Mouse (Mus musculus) heart, adult 2 months (tissue): ENCODE results near the gene Insr.

Experiments used
- CTCF ChIP-seq: fragments of 200-600 bp; IDR thresholded peaks from 2 replicates; pipeline ENCODE4 v1.8.1; 2022; ENCODE audit warnings: antibody characterized with exemption, mild to moderate bottlenecking, moderate library complexity
- EP300 ChIP-seq: fragments of 200-500 bp; IDR thresholded peaks from 2 replicates; pipeline ENCODE4 v1.6.1; 2011; ENCODE audit warnings: low read depth, low read length, control low read depth; ENCODE audit not compliant: insufficient read depth

GRCm38 (mm10) chr8:3187456-3187855, 92.0 kb downstream of the Insr start:
- TF ChIP-seq EP300 (peak; percentile 90), CTCF (no peak)
